Mouse (Mus musculus) layer of hippocampus, adult 2 months (tissue): Measurements from ENCODE around the gene Kansl1l. TPM values are rescaled to one million over a fixed set of nuclear protein-coding genes. Genes with fewer than 3 reads are reported as not detected.
"Not testable (repeated sequence)": the region's sequence is repeated elsewhere in the genome, so short reads cannot be mapped to it uniquely, and the experiment has no call there.

ENCODE experiments used
- DNase-seq, 2 experiments: peaks; one replicate each; pipeline ENCODE4 v3.0.0; 2022; ENCODE audit warnings: low spot score in 2 of 2
- H3K27ac ChIP-seq: fragments of 200-600 bp; 2 replicates; pipeline ENCODE4 v1.8.1; 2022
- H3K4me3 ChIP-seq: fragments of 200-600 bp; 2 replicates; pipeline ENCODE4 v1.8.1; 2022; ENCODE audit warnings: mild to moderate bottlenecking
- CTCF ChIP-seq: fragments of 200-600 bp; conservative IDR thresholded peaks from 2 replicates; pipeline ENCODE4 v1.8.1; 2022; ENCODE audit warnings: antibody characterized with exemption, mild to moderate bottlenecking, moderate library complexity
- total RNA-seq, 2 experiments: library from RNA; stranded (reverse); gene quantifications; 2 replicates each; pipeline ENCODE4 v1.2.3; 2021

The Kansl1l gene
- total RNA-seq, 2 experiments from 2014 or later: 20.3 TPM

GRCm38 (mm10) chr1:66701576-66701940 is 115.8 kb downstream of the Kansl1l start:
- DNase-seq: no peak
- TF ChIP-seq CTCF: no peak

GRCm38 (mm10) chr1:66700693-66701575 is 116.4 kb downstream of the Kansl1l start, which contains the start of gene Rpe:
TSS of gene Rpe (plus strand) at chr1:66700831.
- peak within 1 kb of the TSS; percentile 88 for H3K27ac ChIP-seq
- DNase-seq: peak; percentile 90 to 91
- H3K4me3 ChIP-seq: peak within 1 kb of the TSS; percentile 69
- TF ChIP-seq CTCF: peak; percentile 25; the same call in 1 of the 2 replicates

More at GRCm38 (mm10) chr1:66701576-66701940, 115.8 kb downstream of the Kansl1l start:
- H3K27ac ChIP-seq: peak overlapping the region; percentile 88; the same call in 1 of the 2 replicates
- peak overlapping the region; percentile 69 for H3K4me3 ChIP-seq

- peak overlapping the region; percentile 88 for H3K27ac ChIP-seq
- H3K4me3 ChIP-seq: peak overlapping the region; percentile 69
- TF ChIP-seq CTCF: no peak
- DNase-seq: no peak
Observed at GRCm38 (mm10) chr1:66700149-66700692, 117.1 kb downstream of the Kansl1l start.

- not testable (repeated sequence) for H3K4me3 ChIP-seq, H3K27ac ChIP-seq, DNase-seq
Observed at GRCm38 (mm10) chr1:66699630-66700029, 117.7 kb downstream of the Kansl1l start.

- no peak for DNase-seq
- H3K4me3 ChIP-seq: no peak overlapping the region
- no peak for TF ChIP-seq CTCF
- H3K27ac ChIP-seq: no peak overlapping the region
Observed at GRCm38 (mm10) chr1:66695296-66695695, 122.1 kb downstream of the Kansl1l start.

- TF ChIP-seq CTCF: no peak
Observed at GRCm38 (mm10) chr1:66694266-66694665, 123.1 kb downstream of the Kansl1l start.

GRCm38 (mm10) chr1:66692780-66693392 is 124.5 kb downstream of the Kansl1l start:
- Histone ChIP-seq H3K27ac (peak overlapping the region; percentile 25; the same call in 1 of the 2 replicates), H3K4me3 (no peak overlapping the region)
- no peak for DNase-seq
- no peak for TF ChIP-seq CTCF

More at GRCm38 (mm10) chr1:66694266-66694665, 123.1 kb downstream of the Kansl1l start:
- DNase-seq: no peak
- H3K27ac ChIP-seq: no peak overlapping the region
- H3K4me3 ChIP-seq: no peak overlapping the region

GRCm38 (mm10) chr1:66692308-66692707 is 125.1 kb downstream of the Kansl1l start:
- TF ChIP-seq CTCF: no peak
- H3K27ac ChIP-seq: peak overlapping the region; percentile 74
- no peak for DNase-seq
- H3K4me3 ChIP-seq: no peak overlapping the region

GRCm38 (mm10) chr1:66691772-66692171 is 125.6 kb downstream of the Kansl1l start:
- Histone ChIP-seq H3K27ac (no peak overlapping the region), H3K4me3 (no peak overlapping the region)
- no peak for DNase-seq
- TF ChIP-seq CTCF: no peak

- H3K4me3 ChIP-seq: no peak overlapping the region
- H3K27ac ChIP-seq: no peak overlapping the region
- TF ChIP-seq CTCF: no peak
Observed at GRCm38 (mm10) chr1:66682974-66683373, 134.4 kb downstream of the Kansl1l start.

GRCm38 (mm10) chr1:66678662-66679061 is 138.7 kb downstream of the Kansl1l start:
- TF ChIP-seq CTCF: peak; percentile 60
- Histone ChIP-seq H3K27ac (no peak overlapping the region), H3K4me3 (no peak overlapping the region)
- DNase-seq: no peak

More at GRCm38 (mm10) chr1:66682974-66683373, 134.4 kb downstream of the Kansl1l start:
- no peak for DNase-seq

GRCm38 (mm10) chr1:66677928-66678327 is 139.4 kb downstream of the Kansl1l start:
- Histone ChIP-seq H3K27ac (no peak overlapping the region), H3K4me3 (no peak overlapping the region)
- peak in 1 of 2 experiments; percentile 35 for DNase-seq
- no peak for TF ChIP-seq CTCF

GRCm38 (mm10) chr1:66672812-66673211 is 144.6 kb downstream of the Kansl1l start:
- DNase-seq: no peak
- no peak overlapping the region for H3K27ac ChIP-seq
- no peak overlapping the region for H3K4me3 ChIP-seq
- TF ChIP-seq CTCF: no peak
